Mouse (Mus musculus) forebrain, postnatal 0 days (tissue): ENCODE data around the gene Adamtsl5. TPM values are rescaled to one million over a fixed set of nuclear protein-coding genes. Genes with fewer than 3 reads are reported as not detected.

ENCODE experiments used
- ATAC-seq: fragments of 200-750 bp; cut with Nextera tagmentation; 2 replicates; pipeline ENCODE4 v1.8.0; 2017; ENCODE audit warnings: mild to moderate bottlenecking, moderate library complexity
- DNase-seq: peaks from one replicate; pipeline ENCODE4 v3.0.0-alpha.2; 2015
- H3K27ac ChIP-seq: fragments of 300-500 bp; sonication (generic); 2 replicates; pipeline ENCODE4 v1.5.1; 2014; ENCODE audit warnings: low read depth, mild to moderate bottlenecking, antibody characterized with exemption, low read length, moderate library complexity, mixed read lengths
- H3K27me3 ChIP-seq: fragments of 300-500 bp; sonication (generic); 2 replicates; pipeline ENCODE4 v1.6.1; 2014; ENCODE audit warnings: mild to moderate bottlenecking, low read length, mixed read lengths; ENCODE audit not compliant: insufficient read depth
- H3K36me3 ChIP-seq: fragments of 300-500 bp; sonication (generic); 2 replicates; pipeline ENCODE4 v1.6.1; 2014; ENCODE audit warnings: mild to moderate bottlenecking, moderate library complexity; ENCODE audit not compliant: insufficient read depth
- H3K4me1 ChIP-seq: fragments of 300-500 bp; sonication (generic); 2 replicates; pipeline ENCODE4 v1.6.1; 2014; ENCODE audit warnings: antibody characterized with exemption; ENCODE audit not compliant: insufficient read depth
- H3K4me2 ChIP-seq: fragments of 300-500 bp; sonication (generic); 2 replicates; pipeline ENCODE4 v1.6.1; 2014; ENCODE audit warnings: low read depth, mild to moderate bottlenecking, moderate library complexity
- H3K4me3 ChIP-seq: fragments of 300-500 bp; sonication (generic); 2 replicates; pipeline ENCODE4 v1.5.1; 2014; ENCODE audit warnings: low read depth, low read length, mixed read lengths
- H3K9ac ChIP-seq: fragments of 300-500 bp; sonication (generic); 2 replicates; pipeline ENCODE4 v1.6.1; 2014; ENCODE audit warnings: mild to moderate bottlenecking
- H3K9me3 ChIP-seq: fragments of 300-500 bp; sonication (generic); 2 replicates; pipeline ENCODE4 v1.6.1; 2016; ENCODE audit warnings: low read length
- CTCF ChIP-seq: sonication (generic); IDR thresholded peaks from 2 replicates; pipeline ENCODE4 v1.5.1; 2016; ENCODE audit warnings: antibody characterized with exemption, control low read depth, low read depth
- WGBS: fragments of 180-500 bp; shearing (Covaris S2); extraction: QIAGEN DNeasy Blood & Tissue Kit; methylation state at CpG from one replicate; pipeline ENCODE4 v1.1.7; 2014; 5-methylcytosine and 5-hydroxymethylcytosine counted together
- polyA plus RNA-seq: library from polyadenylated mRNA; unstranded; fragments of >200 nt; fragmentation: Nextera tagmentation; extraction: Ambion mirVana; gene quantifications from 2 replicates; pipeline ENCODE4 v1.2.1, GENCODE M21; 2015
- total RNA-seq: library from RNA; depleted of rRNA; stranded (reverse); fragments of >200 nt; gene quantifications from 2 replicates; pipeline ENCODE4 v1.2.3, GENCODE M21; 2014

Adamtsl5 gene
- total and polyA plus RNA-seq, 2 experiments from 2014 or later, result 0.33 to 0.81 TPM

DNA sequence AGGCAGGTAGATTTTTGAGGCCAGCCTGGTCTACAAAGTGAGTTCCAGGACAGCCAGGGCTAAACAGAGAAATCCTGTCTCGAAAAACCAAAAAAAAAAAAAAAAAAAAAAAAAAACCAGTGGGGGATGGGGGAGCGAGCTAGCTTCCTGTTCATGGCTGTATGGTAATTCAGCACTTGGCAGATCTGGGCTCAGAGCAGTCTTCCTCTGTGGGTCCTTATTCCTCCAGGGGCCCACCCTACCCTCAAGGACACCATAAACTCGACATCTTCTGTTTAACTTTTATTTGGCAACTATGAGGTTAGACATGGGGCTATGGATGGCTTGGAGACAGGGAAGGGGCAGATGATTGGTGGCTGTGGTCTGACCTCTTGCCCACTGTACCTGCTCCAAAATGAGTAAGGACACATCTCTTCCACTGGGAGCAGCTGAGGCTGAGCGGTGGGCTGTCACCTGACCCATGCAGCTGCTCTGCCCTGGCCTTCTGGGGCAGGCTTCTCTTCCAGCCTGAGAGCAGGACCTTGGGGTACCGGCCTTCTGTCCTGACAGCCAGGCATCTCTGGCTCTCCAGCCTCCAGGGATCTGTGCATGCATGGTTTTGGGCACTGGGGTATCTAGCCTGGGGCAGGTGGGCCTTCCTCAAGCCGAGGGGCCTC is 27.1 kb downstream of the Adamtsl5 start:
- DNase-seq (no peak), ATAC-seq (no peak)
- no peak overlapping the region for H3K27ac ChIP-seq
- no peaks in the 10 kb centered on the region for H3K27me3 ChIP-seq
- no peak overlapping the region for H3K4me3 ChIP-seq
- H3K9me3 ChIP-seq, result no peaks in the 10 kb centered on the region
- no peak for TF ChIP-seq CTCF
- H3K4me1 ChIP-seq, result peaks cover 3% of the 10 kb centered on the region; the same call in 1 of the 2 replicates
- H3K4me2 ChIP-seq, result no peak overlapping the region
- 79% methylated on average over 6 of the region's 6 CpGs for WGBS
- H3K9ac ChIP-seq, result no peak overlapping the region
- H3K36me3 ChIP-seq, result peaks cover 24% of the 10 kb centered on the region

- Histone ChIP-seq H3K36me3 (peaks cover 32% of the 10 kb centered on the region), H3K27me3 (no peaks in the 10 kb centered on the region), H3K4me3 (peak within 1 kb of the TSS; percentile 62), H3K4me2 (peak within 1 kb of the TSS; percentile 89), H3K4me1 (peaks cover 3% of the 10 kb centered on the region; the same call in 1 of the 2 replicates), H3K9ac (peak within 1 kb of the TSS; percentile 57), H3K9me3 (no peaks in the 10 kb centered on the region), H3K27ac (peak within 1 kb of the TSS; percentile 72)
- TF ChIP-seq CTCF, result no peak
- WGBS, result under 1% methylated on average over 34 of the region's 34 CpGs
- peak; percentile 93 for DNase-seq
- peak; percentile 79 for ATAC-seq
Observed at GRCm38 (mm10) chr10:80320340-80320760, 27.9 kb downstream of the Adamtsl5 start, which contains the start of gene 2310011J03Rik. Gene 2310011J03Rik, minus strand, starts transcription at chr10:80320537.

DNA sequence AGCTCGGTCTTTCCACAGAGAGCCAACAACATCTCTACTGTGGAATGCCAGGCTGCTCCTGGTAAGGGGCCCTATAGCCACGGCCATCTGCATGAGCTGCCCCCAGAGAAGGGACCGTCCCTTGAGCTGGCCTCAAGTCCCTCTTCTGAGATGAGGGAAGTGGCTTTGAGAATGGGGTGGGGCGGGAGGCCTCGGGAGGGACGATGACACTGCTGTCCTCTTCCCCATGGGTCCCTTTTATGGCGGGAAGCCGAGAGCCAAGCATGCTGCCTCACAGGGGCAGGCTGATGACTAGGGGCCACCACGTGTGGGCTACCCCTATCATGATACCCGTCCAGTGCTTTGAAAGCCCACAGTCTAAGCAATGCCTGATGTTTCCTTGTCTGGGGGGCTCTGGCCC is 31.2 kb downstream of the Adamtsl5 start:
- peaks cover 3% of the 10 kb centered on the region; the same call in 1 of the 2 replicates for H3K4me1 ChIP-seq

GRCm38 (mm10) chr10:80316359-80316781 is 31.8 kb downstream of the Adamtsl5 start:
- Histone ChIP-seq H3K9ac (no peak overlapping the region), H3K4me3 (no peak overlapping the region), H3K27ac (peak overlapping the region; percentile 21; the same call in 1 of the 2 replicates), H3K36me3 (peaks cover 72% of the 10 kb centered on the region), H3K4me2 (no peak overlapping the region), H3K4me1 (peaks cover 3% of the 10 kb centered on the region; the same call in 1 of the 2 replicates), H3K9me3 (no peaks in the 10 kb centered on the region), H3K27me3 (no peaks in the 10 kb centered on the region)
- TF ChIP-seq CTCF, result no peak
- DNase-seq (no peak), ATAC-seq (peak; percentile 48)
- 25% methylated on average over 11 of the region's 11 CpGs for WGBS

More for the DNA sequence above, 31.2 kb downstream of the Adamtsl5 start:
- no peak overlapping the region for H3K9ac ChIP-seq
- H3K27me3 ChIP-seq, result no peaks in the 10 kb centered on the region
- peaks cover 65% of the 10 kb centered on the region for H3K36me3 ChIP-seq
- ATAC-seq (no peak), DNase-seq (no peak)
- H3K4me3 ChIP-seq, result no peak overlapping the region
- 0 out of 2 replicates have a peak overlapping the region, but pooled peaks have one; percentile 21 for H3K27ac ChIP-seq
- TF ChIP-seq CTCF, result no peak
- 69% methylated on average over 10 of the region's 10 CpGs for WGBS
- H3K9me3 ChIP-seq, result no peaks in the 10 kb centered on the region
- no peak overlapping the region for H3K4me2 ChIP-seq

DNA sequence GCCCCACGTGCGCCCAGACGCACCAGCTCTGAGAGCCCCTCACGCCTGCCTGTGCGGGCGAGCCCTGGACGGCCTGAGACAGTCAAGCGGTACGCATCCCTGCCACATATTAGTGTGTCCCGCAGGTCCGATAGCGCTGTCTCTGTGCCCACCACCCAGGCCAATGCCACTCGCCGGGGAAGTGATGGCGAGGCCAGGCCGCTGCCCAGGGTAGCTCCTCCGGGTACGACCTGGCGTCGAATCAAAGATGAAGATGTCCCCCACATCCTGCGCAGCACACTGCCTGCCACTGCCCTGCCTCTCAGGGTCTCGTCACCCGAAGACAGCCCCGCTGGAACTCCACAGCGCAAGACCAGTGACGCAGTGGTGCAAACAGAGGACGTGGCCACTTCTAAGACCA is 32.9 kb downstream of the Adamtsl5 start:
- no peak for DNase-seq
- Histone ChIP-seq H3K4me2 (no peak overlapping the region), H3K27me3 (no peaks in the 10 kb centered on the region), H3K4me3 (no peak overlapping the region), H3K9me3 (no peaks in the 10 kb centered on the region), H3K27ac (0 out of 2 replicates have a peak overlapping the region, but pooled peaks have one; percentile 9), H3K4me1 (peaks cover 3% of the 10 kb centered on the region; the same call in 1 of the 2 replicates), H3K36me3 (peaks cover 82% of the 10 kb centered on the region), H3K9ac (no peak overlapping the region)
- WGBS, result 60% methylated on average over 27 of the region's 27 CpGs
- no peak for TF ChIP-seq CTCF
- ATAC-seq, result no peak

- no peak overlapping the region for H3K4me2 ChIP-seq
- H3K9ac ChIP-seq, result no peak overlapping the region
- no peak for DNase-seq
- TF ChIP-seq CTCF, result no peak
- 63% methylated on average over 16 of the region's 16 CpGs for WGBS
- H3K4me3 ChIP-seq, result no peak overlapping the region
- H3K36me3 ChIP-seq, result peaks cover 88% of the 10 kb centered on the region
- no peak overlapping the region for H3K27ac ChIP-seq
- H3K27me3 ChIP-seq, result no peaks in the 10 kb centered on the region
- H3K9me3 ChIP-seq, result no peaks in the 10 kb centered on the region
- no peak for ATAC-seq
- H3K4me1 ChIP-seq, result peaks cover 2% of the 10 kb centered on the region; the same call in 1 of the 2 replicates
Observed at GRCm38 (mm10) chr10:80314494-80315001, 33.7 kb downstream of the Adamtsl5 start.

- Histone ChIP-seq H3K9me3 (no peaks in the 10 kb centered on the region), H3K27ac (no peak overlapping the region), H3K9ac (no peak overlapping the region), H3K4me1 (no peaks in the 10 kb centered on the region), H3K4me2 (no peak overlapping the region), H3K4me3 (no peak overlapping the region), H3K27me3 (no peaks in the 10 kb centered on the region), H3K36me3 (peaks cover 96% of the 10 kb centered on the region)
- DNase-seq, result no peak
- 65% methylated on average over 20 of the region's 20 CpGs for WGBS
- no peak for ATAC-seq
- TF ChIP-seq CTCF, result no peak
Observed at GRCm38 (mm10) chr10:80313627-80314201, 34.5 kb downstream of the Adamtsl5 start.
